In the genomic region with DNA sequence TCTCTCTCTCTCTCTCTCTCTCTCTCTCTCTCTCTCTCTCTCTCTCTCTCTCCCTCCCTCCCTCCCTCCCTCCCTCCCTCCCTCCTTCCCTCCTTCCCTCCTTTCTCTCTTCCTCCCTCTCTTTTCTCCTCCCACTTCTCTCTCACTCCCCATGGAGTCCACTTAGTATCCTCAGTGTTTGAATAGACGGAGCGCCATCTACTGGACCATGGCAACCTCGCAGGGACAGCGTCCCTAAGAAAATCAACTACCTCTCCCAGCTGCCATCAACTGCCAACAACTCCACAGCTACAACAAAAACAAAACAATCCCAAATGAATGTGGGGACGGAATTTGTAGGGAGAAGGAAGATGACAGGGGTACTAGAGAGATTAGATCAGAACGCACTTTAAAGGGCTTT, we compare ENCODE assay signal across 9 mouse cellular contexts.
A peak's percentile ranks its signal among the peaks of the same experiment; 100 is the strongest.
DNase-seq lines count a peak whose midpoint lies in the region; ATAC-seq and TF ChIP-seq lines count a peak whose summit lies in the region.
"Had no signal": no experiment of that assay in that cellular context is flagged by ENCODE, and none has a peak within 500 bp of the region (broad histone marks: within the 10 kb centered on the region; RNA-seq: fewer than 3 reads in every experiment).

No protein-coding gene starts in this region.

- H3K27ac ChIP-seq in neural tube, embryonic 15.5 days (replicated peaks): no peak overlapping the region
- H3K27ac ChIP-seq in kidney, embryonic 14.5 days (ENCODE audit: low read depth, low read length): no peak overlapping the region
- H3K27ac ChIP-seq in limb, embryonic 13.5 days: no peak overlapping the region
- H3K27ac ChIP-seq in olfactory bulb, adult 2 months (ENCODE audit: insufficient read depth, low read depth, low read length): no peak overlapping the region
- no peak overlapping the region for H3K27ac ChIP-seq in thymus, adult 2 months (ENCODE audit: control insufficient read depth, insufficient read depth, low read length)
- H3K27ac ChIP-seq: embryonic facial prominence, embryonic 12.5 days had no signal

- no peak overlapping the region for H3K4me2 ChIP-seq in neural tube, embryonic 15.5 days
- no peak overlapping the region for H3K4me2 ChIP-seq in kidney, embryonic 14.5 days (replicated peaks; ENCODE audit: low read depth, low read length)
- H3K4me2 ChIP-seq in limb, embryonic 13.5 days (replicated peaks): no peak overlapping the region
- H3K4me2 ChIP-seq: embryonic facial prominence, embryonic 12.5 days had no signal

- H3K4me3 ChIP-seq in neural tube, embryonic 15.5 days (replicated peaks): no peak overlapping the region
- H3K4me3 ChIP-seq in kidney, embryonic 14.5 days (ENCODE audit: low read length): no peak overlapping the region
- no peak overlapping the region for H3K4me3 ChIP-seq in limb, embryonic 13.5 days
- H3K4me3 ChIP-seq in olfactory bulb, adult 2 months (ENCODE audit: insufficient read depth, low read depth, low read length): no peak overlapping the region
- H3K4me3 ChIP-seq in thymus, adult 2 months (ENCODE audit: control insufficient read depth, insufficient read depth, low read length): no peak overlapping the region
- H3K4me3 ChIP-seq: embryonic facial prominence, embryonic 12.5 days had no signal

- H3K36me3 ChIP-seq in neural tube, embryonic 15.5 days: no peaks in the 10 kb centered on the region
- H3K36me3 ChIP-seq in kidney, embryonic 14.5 days (ENCODE audit: control insufficient read depth, insufficient read depth, low read length): no peaks in the 10 kb centered on the region
- H3K36me3 ChIP-seq in limb, embryonic 13.5 days: no peaks in the 10 kb centered on the region
- no peaks in the 10 kb centered on the region for H3K36me3 ChIP-seq in thymus, adult 2 months (ENCODE audit: control insufficient read depth, insufficient read depth, low read length)
- H3K36me3 ChIP-seq: embryonic facial prominence, embryonic 12.5 days had no signal

- ATAC-seq in neural tube, embryonic 15.5 days (ENCODE audit: low FRiP score): no peak
- peak; percentile 83 for ATAC-seq in kidney, embryonic 14.5 days (ENCODE audit: low FRiP score, low TSS enrichment)
- ATAC-seq in limb, embryonic 13.5 days (ENCODE audit: low FRiP score, low read depth): peak; percentile 60; the same call in 1 of the 2 replicates

- DNase-seq in neural tube, embryonic 10.5 days (ENCODE audit: extremely low spot score, low spot score): peak; percentile 61
- DNase-seq in cerebellum, adult 9-11 months: peak; percentile 80
- peak; percentile 44 to 63 for DNase-seq in gastrocnemius, adult 8-10 months (ENCODE audit: low spot score in 2 of 2)
- peak; percentile 70 for DNase-seq in thymus, adult 2 months

- H3K27me3 ChIP-seq in neural tube, embryonic 15.5 days (replicated peaks): no peaks in the 10 kb centered on the region
- H3K27me3 ChIP-seq in kidney, embryonic 14.5 days (ENCODE audit: control insufficient read depth, insufficient read depth, low read length): no peaks in the 10 kb centered on the region
- H3K27me3 ChIP-seq in limb, embryonic 13.5 days: no peaks in the 10 kb centered on the region
- H3K27me3 ChIP-seq in thymus, adult 2 months (ENCODE audit: control insufficient read depth, insufficient read depth, low read length): no peaks in the 10 kb centered on the region
- H3K27me3 ChIP-seq: embryonic facial prominence, embryonic 12.5 days had no signal

- H3K9ac ChIP-seq in neural tube, embryonic 15.5 days (replicated peaks): no peak overlapping the region
- no peak overlapping the region for H3K9ac ChIP-seq in kidney, embryonic 14.5 days (ENCODE audit: low read depth, low read length)
- H3K9ac ChIP-seq in limb, embryonic 13.5 days: no peak overlapping the region
- H3K9ac ChIP-seq: embryonic facial prominence, embryonic 12.5 days had no signal

- no peaks in the 10 kb centered on the region for H3K9me3 ChIP-seq in neural tube, embryonic 15.5 days (replicated peaks)
- H3K9me3 ChIP-seq in kidney, embryonic 14.5 days (ENCODE audit: control insufficient read depth, low read length): no peaks in the 10 kb centered on the region
- no peaks in the 10 kb centered on the region for H3K9me3 ChIP-seq in limb, embryonic 13.5 days
- H3K9me3 ChIP-seq: embryonic facial prominence, embryonic 12.5 days had no signal

- 0 out of 2 replicates have a peak, but pooled peaks have one; percentile 17 for TF ChIP-seq CTCF in olfactory bulb, adult 2 months (IDR thresholded peaks at IDR 0.05; ENCODE audit: insufficient read depth, low read depth, low read length)
- no peak for TF ChIP-seq CTCF in thymus, adult 2 months (IDR thresholded peaks at IDR 0.05; ENCODE audit: borderline replicate concordance, control insufficient read depth, extremely low read depth, insufficient read depth, low read length, poor library complexity)

- 0 out of 2 replicates have a peak, but pooled peaks cover 7% of the 10 kb centered on the region for H3K4me1 ChIP-seq in neural tube, embryonic 15.5 days
- H3K4me1 ChIP-seq in kidney, embryonic 14.5 days (ENCODE audit: control insufficient read depth, insufficient read depth, low read length): no peaks in the 10 kb centered on the region
- H3K4me1 ChIP-seq in limb, embryonic 13.5 days: peaks cover 10% of the 10 kb centered on the region
- H3K4me1 ChIP-seq in olfactory bulb, adult 2 months (ENCODE audit: control insufficient read depth, insufficient read depth, low read length): peaks cover 8% of the 10 kb centered on the region; the same call in 1 of the 2 replicates
- H3K4me1 ChIP-seq in thymus, adult 2 months (replicated peaks; ENCODE audit: control insufficient read depth, insufficient read depth, low read length): no peaks in the 10 kb centered on the region
- H3K4me1 ChIP-seq: embryonic facial prominence, embryonic 12.5 days had no signal

- WGBS in neural tube, embryonic 15.5 days: 6% methylated on average over 6 of the region's 6 CpGs
- WGBS in kidney, embryonic 14.5 days: 11% methylated on average over 6 of the region's 6 CpGs
- 9% methylated on average over 6 of the region's 6 CpGs for WGBS in limb, embryonic 13.5 days
- WGBS in olfactory bulb, adult 2 months: 14% methylated on average over 6 of the region's 6 CpGs
- 12% methylated on average over 6 of the region's 6 CpGs for WGBS in thymus, adult 2 months

- no peak for TF ChIP-seq POLR2A in olfactory bulb, adult 2 months (IDR thresholded peaks at IDR 0.05; ENCODE audit: insufficient read depth, low read depth, low read length)
- no peak for TF ChIP-seq POLR2A in thymus, adult 2 months (IDR thresholded peaks at IDR 0.05; ENCODE audit: control insufficient read depth, extremely low read depth, insufficient read depth, low read length, poor library complexity)
